Mouse (Mus musculus) lung, postnatal 10 days (tissue): Measurements from ENCODE around the gene 1110065P20Rik.

Experiments used
- DNase-seq: peaks from one replicate; pipeline ENCODE4 v3.0.0; 2021

Gene 1110065P20Rik

GRCm38 (mm10) chr4:124838035-124838700 lies 12.8 kb downstream of the 1110065P20Rik start:
- DNase-seq: no peak

- no peak for DNase-seq
Measured at GRCm38 (mm10) chr4:124832796-124833195, 18.2 kb downstream of the 1110065P20Rik start.

GRCm38 (mm10) chr4:124829671-124830070 lies 21.3 kb downstream of the 1110065P20Rik start:
- no peak for DNase-seq

GRCm38 (mm10) chr4:124825371-124825965 lies 25.5 kb downstream of the 1110065P20Rik start:
- no peak for DNase-seq

GRCm38 (mm10) chr4:124824967-124825366 lies 26.0 kb downstream of the 1110065P20Rik start:
- DNase-seq: no peak

- no peak for DNase-seq
Measured at GRCm38 (mm10) chr4:124818832-124819231, 32.2 kb downstream of the 1110065P20Rik start.

GRCm38 (mm10) chr4:124817803-124818202 lies 33.2 kb downstream of the 1110065P20Rik start:
- peak; percentile 78 for DNase-seq

GRCm38 (mm10) chr4:124815901-124816300 lies 35.1 kb downstream of the 1110065P20Rik start:
- no peak for DNase-seq

GRCm38 (mm10) chr4:124811347-124811975 lies 39.5 kb downstream of the 1110065P20Rik start:
- DNase-seq: no peak

- DNase-seq: no peak
Measured at GRCm38 (mm10) chr4:124810056-124810455, 40.9 kb downstream of the 1110065P20Rik start.

- DNase-seq: no peak
Measured at GRCm38 (mm10) chr4:124809136-124809883, 41.7 kb downstream of the 1110065P20Rik start.

- no peak for DNase-seq
Measured at GRCm38 (mm10) chr4:124808511-124808910, 42.5 kb downstream of the 1110065P20Rik start.

GRCm38 (mm10) chr4:124803406-124803805 lies 47.6 kb downstream of the 1110065P20Rik start:
- no peak for DNase-seq

- peak; percentile 98 for DNase-seq
Measured at GRCm38 (mm10) chr4:124802309-124803260, 48.4 kb downstream of the 1110065P20Rik start.

GRCm38 (mm10) chr4:124801552-124802308 lies 49.3 kb downstream of the 1110065P20Rik start, which contains the start of gene Mtf1:
TSS of gene Mtf1 (plus strand) at chr4:124802104.
- peak; percentile 93 for DNase-seq
